Mouse (Mus musculus) T-helper 17 cell (primary cell): ENCODE measurements around the gene Ccdc152.

Source experiments
- in situ Hi-C, 2 experiments: fragments of 300-600 bp; cut with MboI, MseI; formaldehyde crosslinking; loops; 1 replicate in 1 of 2; 2 replicates in 1 of 2; pipeline ENCODE4 v1.15.1; 2025; ENCODE audit warnings: high pct_unique_total_duplicates in 2 of 2

Ccdc152 gene

DNA sequence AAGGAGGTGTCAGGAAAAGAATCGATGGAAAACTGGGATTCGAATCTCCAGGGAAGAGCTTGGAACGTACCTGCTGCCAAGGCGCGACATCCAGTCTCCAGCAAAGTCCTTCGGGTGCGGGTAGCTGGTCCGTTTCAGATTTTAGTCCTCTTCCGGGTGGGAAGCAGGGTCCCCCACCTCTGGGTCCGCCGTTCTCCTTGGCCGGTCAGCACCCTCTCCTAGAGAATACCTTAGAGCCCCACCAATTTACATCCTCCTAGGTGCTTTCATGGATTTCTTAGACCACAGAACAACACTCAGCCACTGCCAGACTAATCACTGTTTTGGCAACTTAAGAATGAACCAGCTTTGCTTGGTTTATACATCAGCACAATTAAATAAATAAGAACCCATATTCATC, at the start of gene Ccdc152:
Gene Ccdc152 (minus strand): TSS at position 101 of the 400 bp plus-strand sequence.
- in situ Hi-C loops, result no loop called here

DNA sequence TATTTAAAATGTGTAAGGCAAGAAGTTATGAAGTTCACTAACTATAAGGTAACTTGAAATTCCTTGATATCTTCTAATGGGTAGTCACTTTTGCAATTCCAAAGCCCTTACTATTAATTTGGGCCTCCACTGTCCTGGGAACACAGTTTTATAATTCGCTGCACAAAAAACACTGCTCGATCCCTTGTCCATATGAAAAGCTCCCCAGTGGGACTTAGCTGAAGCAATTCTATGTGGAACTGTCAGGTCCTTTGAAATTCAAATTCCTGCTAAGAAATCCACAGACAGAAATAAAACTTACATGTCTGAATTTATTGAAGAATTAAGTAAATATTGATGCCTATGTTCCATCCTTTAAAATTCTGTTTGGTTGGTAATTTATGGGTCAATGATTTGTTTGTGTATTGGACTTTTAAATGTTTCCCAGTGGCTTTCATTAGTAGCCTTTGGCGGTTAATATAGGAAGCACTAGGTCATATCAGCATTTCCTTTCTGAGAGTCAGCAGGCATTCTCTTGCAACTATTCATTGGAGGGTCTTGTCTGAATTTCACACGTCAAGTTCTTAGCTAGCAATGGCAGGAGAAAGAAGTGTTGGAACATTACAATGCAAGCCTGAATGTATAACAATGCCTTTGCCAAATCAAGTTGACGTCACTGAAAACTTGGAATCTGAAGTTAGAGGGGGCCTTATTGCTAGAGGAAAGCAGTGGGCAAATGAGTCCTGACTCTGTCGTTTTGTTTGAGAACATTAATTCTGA, 46.2 kb upstream of the Ccdc152 start:
- in situ Hi-C loops, result no loop called here

DNA sequence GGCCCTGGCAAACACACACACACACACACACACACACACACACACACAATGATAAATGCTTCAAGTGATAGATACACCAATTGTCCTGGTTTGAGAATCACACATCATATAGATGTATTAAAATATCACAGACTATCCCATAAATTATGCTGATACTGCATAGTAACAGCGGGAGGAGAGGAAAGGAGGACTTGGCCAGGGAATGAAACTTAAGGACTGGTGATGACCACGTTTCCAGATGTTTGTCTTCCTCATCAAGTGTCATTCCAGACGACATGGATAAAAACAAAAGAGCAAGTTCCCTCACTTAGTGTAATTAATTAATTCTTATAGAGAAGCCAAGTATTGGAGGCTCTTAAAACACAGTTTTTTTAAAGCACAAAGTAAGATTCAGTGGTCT, 43.4 kb upstream of the Ccdc152 start:
- in situ Hi-C loops, result no loop called here

DNA sequence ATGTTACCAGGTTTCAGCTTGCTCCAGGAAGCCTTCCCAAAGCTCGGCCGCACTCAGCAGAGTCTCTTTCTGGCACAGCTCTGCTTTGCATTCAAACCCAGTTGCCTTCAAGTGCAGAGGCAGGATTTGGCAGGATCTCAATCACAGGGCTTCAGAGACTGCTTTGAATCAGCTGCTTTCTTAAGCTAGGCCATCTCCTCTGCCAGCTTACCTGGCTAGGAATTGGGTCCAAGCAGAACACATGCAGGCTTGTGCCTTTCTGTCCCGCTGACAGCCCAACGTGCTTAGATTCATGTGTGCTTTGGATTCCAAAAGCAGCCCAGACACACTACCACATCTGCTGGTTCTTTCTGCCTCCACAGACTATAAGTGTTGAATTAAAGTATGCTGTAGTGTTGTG, 41.2 kb upstream of the Ccdc152 start:
- in situ Hi-C loops, result no loop called here

DNA sequence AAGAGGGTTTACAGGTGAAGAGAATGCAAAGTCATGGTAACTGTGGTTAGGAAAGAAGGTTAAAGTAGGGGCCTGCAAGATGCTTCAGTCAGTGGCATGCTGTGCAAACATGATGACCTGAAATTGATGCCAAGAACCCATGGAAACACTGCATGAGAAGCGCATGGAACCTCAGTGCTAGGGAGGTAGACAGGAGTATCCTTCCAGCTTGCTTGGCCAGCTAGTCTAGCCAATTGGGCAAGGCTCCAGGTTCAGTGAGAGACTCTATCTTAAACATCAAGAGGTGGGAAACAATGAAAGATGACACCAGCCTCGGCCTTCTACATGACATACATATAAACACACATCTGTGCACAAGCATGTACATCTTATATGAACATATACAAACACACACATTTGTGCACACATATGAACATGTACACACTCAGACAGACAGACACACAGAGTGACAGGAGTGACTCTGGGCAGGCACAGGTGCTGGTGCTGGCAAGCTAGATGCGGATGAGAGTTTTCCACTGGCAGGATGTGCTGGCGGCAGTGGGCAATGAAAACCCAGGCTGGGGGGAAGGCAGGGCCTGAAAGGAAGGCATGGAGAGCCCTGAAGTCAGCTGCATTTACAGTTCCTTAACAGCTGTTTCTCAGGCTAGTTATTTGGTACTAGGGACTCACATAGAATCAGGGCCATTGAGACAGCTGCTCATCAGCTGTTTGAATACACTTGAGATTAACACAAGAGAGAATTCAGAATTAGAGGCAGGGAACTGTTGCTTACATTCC, 38.7 kb upstream of the Ccdc152 start:
- in situ Hi-C loops, result no loop called here

DNA sequence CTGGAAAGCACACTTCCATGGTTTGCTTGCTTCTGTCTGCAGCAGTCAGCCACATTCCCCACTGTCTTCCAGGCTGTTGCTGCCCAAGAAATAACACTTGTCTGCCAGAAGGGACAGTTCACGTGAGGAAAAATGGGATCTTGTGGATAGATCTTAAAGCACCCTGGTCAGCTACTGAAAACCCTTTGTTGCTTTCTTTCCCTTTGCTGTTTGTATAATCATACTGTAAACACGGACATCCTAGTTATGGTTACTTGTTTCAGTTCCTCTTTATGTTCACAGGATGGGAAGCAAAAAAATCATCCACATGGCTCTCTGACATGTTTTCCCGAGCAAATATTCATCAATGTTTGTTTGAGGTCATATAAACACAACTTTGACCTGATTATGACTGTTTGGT, 36.5 kb upstream of the Ccdc152 start:
- in situ Hi-C loops, result no loop called here

DNA sequence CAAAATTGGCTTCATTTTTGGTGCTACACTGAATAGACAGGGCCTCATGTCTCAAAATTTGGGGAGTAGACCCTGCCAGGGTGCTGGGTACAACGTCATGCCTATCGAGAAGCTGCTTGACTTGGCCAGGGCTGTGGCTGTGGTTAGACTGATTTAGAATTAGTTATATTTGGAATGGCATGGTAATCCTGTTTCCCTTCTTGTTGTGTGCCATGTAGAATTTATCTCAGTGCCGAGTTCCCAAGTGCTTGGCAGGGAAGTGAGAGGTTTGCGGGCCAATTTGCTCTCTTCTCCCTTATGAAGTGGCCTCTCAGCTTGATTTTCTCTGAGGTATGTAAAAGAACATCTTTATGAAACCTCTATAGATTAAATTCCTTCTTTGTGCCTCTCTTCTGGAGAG, 29.2 kb upstream of the Ccdc152 start:
- in situ Hi-C loops, result no loop called here

DNA sequence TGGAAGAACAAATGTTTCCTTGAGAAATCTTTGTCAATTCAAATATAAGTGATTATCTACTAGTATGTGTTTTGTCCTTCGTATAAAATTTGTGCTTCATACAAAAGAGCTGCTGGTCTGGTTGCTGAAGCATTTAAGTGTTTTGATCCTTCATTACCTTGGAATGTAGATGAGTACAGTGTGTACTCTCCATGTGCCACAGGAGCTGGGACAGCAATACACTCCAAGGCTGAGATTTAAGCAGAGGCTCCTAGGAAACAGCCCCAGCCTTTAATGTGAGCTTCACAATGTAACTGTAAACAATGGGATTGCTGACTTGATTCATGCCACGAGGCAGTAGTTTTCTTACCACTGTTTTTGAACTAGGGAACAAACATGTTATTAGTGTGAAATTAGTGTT, 28.5 kb upstream of the Ccdc152 start:
- in situ Hi-C loops, result no loop called here

DNA sequence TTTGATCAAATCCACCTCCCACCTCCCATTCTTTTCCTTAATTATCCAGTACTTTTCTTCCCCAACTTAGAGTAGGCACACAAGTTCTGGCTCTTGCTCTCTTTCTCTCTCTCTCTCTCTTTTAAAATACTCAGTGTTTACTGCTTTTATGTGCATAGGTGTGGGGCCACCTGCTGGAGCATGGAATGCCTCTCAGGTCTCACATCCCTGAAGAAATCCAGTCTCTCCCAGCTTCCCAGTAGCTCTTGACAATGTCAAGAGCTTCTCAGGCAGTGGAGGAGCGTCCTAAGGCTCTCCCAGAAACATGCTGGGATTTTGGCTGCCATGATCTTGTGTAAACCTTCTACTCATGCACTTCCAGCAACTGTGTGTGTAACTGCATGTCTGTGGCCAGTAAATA, 27.0 kb upstream of the Ccdc152 start:
- in situ Hi-C loops, result no loop called here

DNA sequence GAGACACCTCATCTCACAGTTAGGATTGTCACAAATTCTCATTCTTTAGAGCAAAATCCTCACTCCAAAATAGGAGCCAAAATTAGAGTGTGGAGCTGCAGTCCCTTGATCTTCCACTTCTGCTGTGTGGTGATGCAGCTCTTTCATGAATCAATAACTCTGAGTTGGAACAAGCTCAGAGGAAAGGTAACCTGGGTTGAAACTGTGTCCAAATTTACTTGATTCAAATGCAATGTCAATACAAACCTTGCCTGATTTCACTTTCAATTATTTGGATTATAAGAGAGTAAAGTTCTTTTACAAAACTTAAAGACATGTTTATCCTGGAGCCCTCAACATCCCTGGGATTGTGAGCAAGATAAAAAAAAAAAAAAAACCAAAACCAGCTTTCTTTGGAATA, 19.7 kb upstream of the Ccdc152 start:
- in situ Hi-C loops, result no loop called here

DNA sequence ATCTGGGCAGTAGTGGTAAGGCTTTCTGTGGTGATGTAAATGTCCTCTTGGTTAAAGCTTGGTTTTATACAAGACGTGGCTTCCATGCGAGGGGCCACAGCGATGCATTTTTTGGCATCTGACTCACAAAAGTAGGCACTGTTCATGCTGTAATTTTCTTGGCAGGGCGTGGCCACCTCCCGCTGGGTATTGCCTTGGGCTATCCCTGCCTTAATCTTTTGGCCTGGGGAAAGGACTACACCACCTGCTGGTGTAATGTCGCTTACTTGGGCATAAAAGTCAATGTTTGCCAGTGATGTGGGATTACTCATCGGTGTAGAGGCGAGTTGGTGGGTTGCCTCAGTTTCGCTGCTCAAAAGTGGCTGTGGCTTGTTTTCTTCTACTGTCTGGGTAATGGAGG, 16.6 kb upstream of the Ccdc152 start:
- in situ Hi-C loops, result no loop called here

DNA sequence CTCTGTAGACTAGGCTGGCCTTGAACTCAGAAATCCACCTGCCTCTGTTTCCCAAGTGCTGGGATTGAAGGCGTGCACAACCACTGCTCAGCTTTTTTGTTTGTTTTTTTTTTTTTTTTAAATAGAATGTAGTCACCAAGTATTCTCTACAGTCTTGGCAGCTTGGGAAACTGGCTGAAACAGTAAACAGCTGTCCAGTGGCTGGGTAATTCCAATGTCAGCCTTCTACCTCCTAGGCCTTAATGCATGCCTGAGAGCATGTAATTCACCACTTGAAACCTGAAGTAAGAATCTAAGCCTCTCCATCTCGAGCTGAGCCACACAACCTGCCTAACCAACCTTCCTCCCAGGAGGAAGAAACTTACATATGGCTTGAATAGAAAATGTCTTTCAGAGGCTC, 13.3 kb upstream of the Ccdc152 start:
- in situ Hi-C loops, result no loop called here

DNA sequence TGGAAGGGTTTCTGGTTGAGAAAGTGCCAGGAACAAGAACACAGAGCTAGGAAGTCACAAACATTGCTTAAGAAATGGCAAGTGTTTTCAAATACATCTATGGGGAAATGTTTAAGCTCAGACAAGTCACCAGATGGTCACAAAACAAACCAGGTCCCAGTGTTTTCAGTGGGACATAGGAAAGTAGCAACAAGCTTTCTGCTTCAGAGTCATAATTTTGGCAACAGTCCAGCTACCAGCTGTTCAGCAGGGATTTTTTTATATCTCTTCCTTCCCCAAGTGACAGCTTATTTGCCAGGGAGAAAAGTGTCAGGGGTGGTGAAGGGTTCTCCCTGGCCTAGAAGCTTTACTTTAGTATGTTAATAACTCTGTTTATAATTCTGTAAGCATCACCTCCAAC, 9.6 kb upstream of the Ccdc152 start:
- in situ Hi-C loops, result no loop called here

DNA sequence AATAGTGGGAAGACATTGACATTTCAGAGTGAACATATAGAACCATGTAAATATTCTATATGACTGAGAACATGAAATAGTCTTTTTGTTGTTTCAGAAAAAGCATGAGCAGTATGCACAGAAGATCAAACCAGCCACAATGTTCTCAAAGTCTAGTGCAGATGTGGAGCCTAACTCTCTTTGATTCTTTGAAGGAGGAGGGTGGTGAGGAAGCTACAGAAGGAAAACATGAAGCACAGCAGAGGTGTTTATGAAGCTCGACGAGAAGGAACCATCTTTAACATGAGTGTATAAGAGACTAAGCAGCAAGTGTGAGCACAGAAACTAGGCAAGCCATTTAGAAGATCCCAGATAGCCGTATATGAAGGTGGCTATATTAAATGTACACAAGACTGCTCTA, 6.5 kb upstream of the Ccdc152 start:
- in situ Hi-C loops, result no loop called here

DNA sequence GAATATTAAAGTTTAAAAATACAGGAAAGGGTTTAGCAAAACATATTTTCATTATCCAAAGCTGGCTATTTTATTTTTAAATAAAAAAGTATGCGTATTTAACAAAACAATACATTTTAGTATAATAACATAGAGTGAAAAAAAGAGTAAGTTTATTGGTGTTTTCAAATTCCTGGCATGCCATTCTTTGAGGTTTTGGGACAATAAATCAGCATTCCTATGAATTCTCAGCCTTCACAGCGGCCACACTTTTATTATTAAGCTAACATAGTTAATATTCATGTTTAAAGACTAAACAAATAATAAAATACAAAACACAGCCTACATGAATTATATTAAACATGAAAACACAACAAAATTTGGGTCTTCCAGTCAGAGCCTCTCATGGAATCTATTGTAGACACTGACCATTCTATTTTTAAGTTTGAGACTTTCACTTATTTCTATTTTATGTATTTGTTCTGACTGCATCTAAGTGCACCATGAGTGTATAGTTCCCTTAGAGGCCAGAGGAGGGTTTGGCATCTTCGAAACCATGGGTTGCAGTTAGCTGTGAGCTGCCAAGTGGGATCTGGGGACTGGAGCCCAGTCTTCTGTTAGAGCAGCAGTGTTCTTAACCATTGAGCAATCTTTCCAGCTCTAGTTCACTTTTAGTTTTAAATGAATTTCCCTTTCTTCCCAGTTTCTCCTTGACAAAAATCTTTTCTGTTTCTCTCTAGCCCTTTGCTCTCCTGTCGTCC, 2.8 kb downstream of the Ccdc152 start:
- in situ Hi-C loops, result no loop called here

DNA sequence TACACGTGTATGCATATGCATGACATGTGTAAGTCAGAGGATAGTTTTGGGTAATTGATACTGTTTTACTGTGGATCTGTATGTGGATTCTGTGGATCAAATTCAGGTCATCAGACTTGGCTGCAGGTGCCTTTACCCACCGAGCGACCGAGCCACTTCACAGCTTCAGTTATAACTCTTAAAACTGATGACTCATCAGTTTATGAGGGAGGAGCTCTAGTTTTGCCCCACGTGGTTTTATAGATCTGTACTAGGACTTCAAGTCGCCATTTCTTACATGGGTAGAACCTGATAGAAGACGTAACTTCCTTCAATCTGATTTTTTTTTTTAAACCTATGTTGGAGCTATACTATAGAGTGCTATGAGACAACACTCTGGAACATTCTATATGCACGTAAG, 5.7 kb downstream of the Ccdc152 start:
- in situ Hi-C loops, result no loop called here

DNA sequence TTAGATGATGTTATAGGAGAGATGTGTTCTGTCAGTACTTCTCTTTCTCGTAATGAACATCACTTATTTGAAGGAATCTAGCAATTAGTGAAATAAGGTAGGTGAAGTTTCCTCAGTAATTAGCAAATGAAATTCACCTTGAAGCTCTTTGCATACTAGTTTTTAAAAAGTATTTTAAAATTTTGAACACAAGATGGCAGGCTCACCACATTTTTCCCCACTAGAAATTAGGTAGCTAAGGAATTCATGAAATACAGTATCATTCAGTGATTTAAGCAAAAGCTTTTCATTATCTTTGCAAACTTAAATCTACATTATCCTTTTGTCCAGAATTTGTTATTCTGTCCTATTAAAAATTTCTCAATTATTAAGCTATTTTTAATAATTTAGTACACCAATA, 7.3 kb downstream of the Ccdc152 start:
- in situ Hi-C loops, result no loop called here

DNA sequence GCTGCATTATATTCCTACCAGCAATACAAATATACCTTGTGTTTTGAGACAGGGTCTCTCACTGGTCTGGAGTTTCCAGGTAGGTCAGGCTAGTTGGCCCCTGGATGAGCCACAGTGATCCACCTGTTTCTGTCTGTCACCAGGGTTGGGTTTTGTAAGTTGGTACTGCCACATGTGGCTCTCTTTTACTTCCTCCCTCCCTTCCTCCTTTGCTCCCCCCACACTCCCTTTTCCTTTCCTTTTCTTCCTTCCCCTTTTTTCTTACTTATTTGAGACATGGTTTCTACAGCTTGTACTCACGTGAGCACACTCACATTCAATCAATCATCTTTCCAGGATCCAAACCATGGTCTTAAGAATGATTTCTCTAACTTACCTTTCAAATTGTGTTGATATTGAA, 9.8 kb downstream of the Ccdc152 start:
- in situ Hi-C loops, result no loop called here

DNA sequence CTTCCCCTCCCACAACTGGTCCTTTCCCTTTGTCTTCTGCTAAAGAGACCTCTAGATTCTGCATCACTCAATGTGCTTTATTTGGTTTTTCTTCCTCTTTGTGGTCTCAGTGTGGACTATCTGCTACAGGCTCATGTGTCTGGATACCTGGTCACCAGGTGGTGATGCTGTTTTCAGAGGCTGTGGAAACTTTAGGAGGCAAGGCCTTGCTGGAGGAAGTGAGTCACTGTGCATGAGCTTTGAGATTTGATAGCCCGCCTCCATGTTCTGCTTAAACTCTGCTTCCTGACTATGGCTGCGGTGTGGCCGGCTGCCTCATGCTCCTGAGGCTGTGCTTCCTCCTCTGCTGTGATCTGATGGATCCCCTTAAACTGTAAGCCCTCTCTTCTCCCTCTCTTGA, 12.9 kb downstream of the Ccdc152 start:
- in situ Hi-C loops, result no loop called here

DNA sequence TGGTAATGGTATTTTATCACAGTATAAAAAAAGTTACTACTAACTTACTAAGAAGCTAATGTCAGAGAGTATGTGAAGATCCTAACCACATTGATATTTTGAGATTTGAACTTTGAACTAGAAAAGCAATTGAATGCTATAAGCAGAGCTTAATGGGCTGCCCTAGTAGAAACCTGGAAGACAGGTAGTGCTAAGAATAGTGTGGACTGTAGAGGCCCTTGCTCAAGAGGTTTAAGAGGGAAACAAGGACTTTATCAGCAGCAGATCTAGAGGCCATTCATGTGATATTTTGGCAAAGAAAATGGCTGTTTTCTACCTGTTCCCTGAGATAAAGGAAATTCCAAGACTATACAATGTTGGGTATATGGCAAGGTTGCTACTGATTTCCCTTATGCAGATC, 17.3 kb downstream of the Ccdc152 start:
- in situ Hi-C loops, result no loop called here

DNA sequence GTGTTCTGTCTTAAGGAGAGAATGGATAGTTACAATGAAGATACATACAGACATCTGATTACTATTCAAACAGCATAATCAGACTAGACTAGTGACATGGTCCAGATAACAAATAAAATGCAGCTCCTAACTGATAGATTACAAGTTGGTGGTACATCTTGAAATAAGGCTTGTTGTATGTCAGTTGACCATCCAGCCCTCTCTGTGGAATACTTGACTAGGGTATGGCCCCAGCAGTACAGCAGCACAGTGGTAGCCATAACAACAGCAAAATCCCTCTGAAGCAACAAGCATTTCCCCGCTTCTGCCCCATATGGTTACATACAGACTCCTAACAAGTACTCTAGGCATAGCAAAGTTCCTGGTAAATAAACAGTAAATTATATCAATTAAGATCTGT, 21.6 kb downstream of the Ccdc152 start:
- in situ Hi-C loops, result no loop called here

DNA sequence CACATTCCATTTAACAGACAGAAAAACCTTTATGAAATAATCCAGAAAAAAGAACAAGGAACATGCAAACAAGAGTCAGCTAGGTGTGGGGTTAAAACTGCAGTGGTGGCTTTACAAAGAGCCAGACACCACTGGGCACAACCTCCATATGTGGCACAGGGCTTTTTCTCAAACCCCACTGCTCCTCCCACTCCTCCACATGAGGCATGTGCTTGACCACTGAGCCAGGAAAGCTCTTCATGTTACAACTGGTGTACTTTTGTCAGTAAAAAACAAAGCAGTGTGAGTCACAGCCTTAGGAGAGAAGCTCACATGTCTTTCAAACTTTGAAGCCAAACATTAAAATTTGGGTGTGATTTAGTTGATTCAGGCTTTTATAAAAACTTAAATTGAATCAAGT, 22.1 kb downstream of the Ccdc152 start:
- in situ Hi-C loops, result no loop called here

DNA sequence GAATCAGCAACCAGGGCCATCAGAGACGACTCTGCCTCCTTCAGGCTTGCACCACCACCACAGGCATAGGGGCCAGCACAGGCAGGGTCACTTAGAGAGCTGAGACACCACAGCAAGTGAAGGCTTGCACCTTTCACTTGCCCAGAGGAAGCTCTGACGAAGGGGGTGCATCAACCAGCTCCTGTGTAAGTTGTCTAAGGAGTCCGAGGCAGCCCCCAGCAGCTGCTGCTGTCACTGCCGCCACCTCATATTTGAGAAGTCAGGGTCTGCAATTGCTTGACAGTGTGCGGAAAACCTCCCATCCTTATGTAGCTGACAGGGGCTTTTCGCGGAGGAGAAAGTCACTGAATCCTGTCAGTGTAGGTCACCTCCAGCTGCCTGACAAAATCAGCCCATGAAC, 24.1 kb downstream of the Ccdc152 start:
- in situ Hi-C loops, result no loop called here
